Comparison of ENCODE assay signal across 7 mouse cellular contexts in genomic region chr3:94942211-94942967, GRCm38 (mm10). TPM values are rescaled to one million over a fixed set of nuclear protein-coding genes. Genes with fewer than 3 reads are reported as not detected.
DNase-seq lines count a peak whose midpoint lies in the region; ATAC-seq and TF ChIP-seq lines count a peak whose summit lies in the region.
"Not testable (repeated sequence)": the region's sequence is repeated elsewhere in the genome, so short reads cannot be mapped to it uniquely, and the experiment has no call there.

No protein-coding gene starts in this region.

- WGBS in bone marrow, adult 2 months = 47% methylated on average over 9 of the region's 9 CpGs
- WGBS in heart, embryonic 12.5 days = 70% methylated on average over 9 of the region's 9 CpGs
- WGBS in liver, embryonic 15.5 days (ENCODE audit: insufficient replicate concordance) = 19% methylated on average over 9 of the region's 9 CpGs

- H3K36me3 ChIP-seq in heart, embryonic 12.5 days; liver, embryonic 15.5 days (replicated peaks): not testable (repeated sequence)

- TF ChIP-seq CTCF in bone marrow, adult 2 months (IDR thresholded peaks at IDR 0.05; ENCODE audit: control insufficient read depth, insufficient read depth, low read length) = not testable (repeated sequence)

- H3K4me2 ChIP-seq in heart, embryonic 12.5 days = not testable (repeated sequence)
- H3K4me2 ChIP-seq in liver, embryonic 15.5 days = peak overlapping the region; percentile 47

- not testable (repeated sequence) for H3K9me3 ChIP-seq in heart, embryonic 12.5 days (replicated peaks); liver, embryonic 15.5 days (replicated peaks)

- DNase-seq in liver = peak; percentile 91
- DNase-seq in spleen, postnatal 14 days (ENCODE audit: low spot score in 2 of 2) = peak; percentile 54 to 62

- not testable (repeated sequence) for TF ChIP-seq POLR2A in bone marrow, adult 2 months (IDR thresholded peaks at IDR 0.05; ENCODE audit: borderline replicate concordance, control insufficient read depth, low read depth, low read length)

- not testable (repeated sequence) for H3K9ac ChIP-seq in heart, embryonic 12.5 days; liver, embryonic 15.5 days

- peak overlapping the region; percentile 41; the same call in 1 of the 2 replicates for H3K27ac ChIP-seq in bone marrow, adult 2 months (ENCODE audit: control insufficient read depth, insufficient read depth, low read depth, low read length, poor library complexity)
- not testable (repeated sequence) for H3K27ac ChIP-seq in heart, embryonic 12.5 days (ENCODE audit: poor library complexity, severe bottlenecking)
- peak overlapping the region; percentile 85 for H3K27ac ChIP-seq in liver, embryonic 15.5 days (replicated peaks)

- H3K27me3 ChIP-seq in heart, embryonic 12.5 days (replicated peaks); liver, embryonic 15.5 days: not testable (repeated sequence)

- not testable (repeated sequence) for H3K4me1 ChIP-seq in bone marrow, adult 2 months (ENCODE audit: control insufficient read depth, insufficient read depth, low read length); heart, embryonic 12.5 days (replicated peaks)
- H3K4me1 ChIP-seq in liver, embryonic 15.5 days (replicated peaks) = peaks cover 26% of the 10 kb centered on the region

- H3K4me3 ChIP-seq in bone marrow, adult 2 months (replicated peaks; ENCODE audit: control insufficient read depth, low read depth, low read length); heart, embryonic 12.5 days; liver, embryonic 15.5 days (replicated peaks): not testable (repeated sequence)

- ATAC-seq in erythroblast, adult 5-6 weeks (replicated peaks; ENCODE audit: low FRiP score, poor library complexity, severe bottlenecking) = peak; percentile 93
- peak; percentile 65 for ATAC-seq in heart, embryonic 12.5 days (ENCODE audit: insufficient number of reproducible peaks, low FRiP score)
- peak; percentile 93 for ATAC-seq in liver, embryonic 15.5 days (ENCODE audit: insufficient read depth)
- peak; percentile 52 for ATAC-seq in megakaryocyte, adult 5-6 weeks (ENCODE audit: poor library complexity, severe bottlenecking)

RNA-seq across cellular contexts. Expression of gene Selenbp1, which starts 9.5 kb away (rescaled TPM):
- 30.8 and 35.6 TPM in 2 replicates for polyA plus RNA-seq in bone marrow, adult 2 months (2011; ENCODE audit: insufficient read depth, insufficient read length, low replicate concordance, missing spikeins)
- total RNA-seq in erythroblast, adult 5-6 weeks (2015; ENCODE audit: low replicate concordance) = 20.3 and 45.0 TPM in 2 replicates
- total RNA-seq in erythroblast, adult 5-6 weeks (2017; ENCODE audit: low replicate concordance) = 35.3 and 41.0 TPM in 2 replicates
- polyA plus RNA-seq in heart, embryonic 12.5 days (2016; fragmentation: Nextera tagmentation; extraction: Ambion mirVana) = 42.3 and 43.9 TPM in 2 replicates
- 98.5 and 126 TPM in 2 replicates for polyA plus RNA-seq in liver, embryonic 15.5 days (2015; fragmentation: Nextera tagmentation; extraction: Ambion mirVana)
- total RNA-seq in megakaryocyte, adult 5-6 weeks (2015) = 22.8 and 26.8 TPM in 2 replicates
- 25.2 and 27.9 TPM in 2 replicates for total RNA-seq in megakaryocyte, adult 5-6 weeks (2017)

RNA-seq across cellular contexts. Expression of gene Rfx5, which starts 11.5 kb away (rescaled TPM):
- 4.5 and 22.2 TPM in 2 replicates for polyA plus RNA-seq in bone marrow, adult 2 months (2011; ENCODE audit: insufficient read depth, insufficient read length, low replicate concordance, missing spikeins)
- total RNA-seq in erythroblast, adult 5-6 weeks (2015; ENCODE audit: low replicate concordance) = 3.3 and 4.2 TPM in 2 replicates
- total RNA-seq in erythroblast, adult 5-6 weeks (2017; ENCODE audit: low replicate concordance) = 2.2 and 5.9 TPM in 2 replicates
- polyA plus RNA-seq in heart, embryonic 12.5 days (2016; fragmentation: Nextera tagmentation; extraction: Ambion mirVana) = 8.7 and 9.5 TPM in 2 replicates
- polyA plus RNA-seq in liver, embryonic 15.5 days (2015; fragmentation: Nextera tagmentation; extraction: Ambion mirVana) = 1.3 and 1.5 TPM in 2 replicates
- total RNA-seq in megakaryocyte, adult 5-6 weeks (2015) = 7.0 and 9.1 TPM in 2 replicates
- 8.7 and 10.2 TPM in 2 replicates for total RNA-seq in megakaryocyte, adult 5-6 weeks (2017)

RNA-seq across cellular contexts. Expression of gene Pi4kb, which starts 32.1 kb away (rescaled TPM):
- polyA plus RNA-seq in bone marrow, adult 2 months (2011; ENCODE audit: insufficient read depth, insufficient read length, low replicate concordance, missing spikeins) = 43.1 and 63.2 TPM in 2 replicates
- 8.6 and 14.4 TPM in 2 replicates for total RNA-seq in erythroblast, adult 5-6 weeks (2015; ENCODE audit: low replicate concordance)
- total RNA-seq in erythroblast, adult 5-6 weeks (2017; ENCODE audit: low replicate concordance) = 7.8 and 21.9 TPM in 2 replicates
- polyA plus RNA-seq in heart, embryonic 12.5 days (2016; fragmentation: Nextera tagmentation; extraction: Ambion mirVana) = 18.0 and 20.3 TPM in 2 replicates
- 8.7 and 10.3 TPM in 2 replicates for polyA plus RNA-seq in liver, embryonic 15.5 days (2015; fragmentation: Nextera tagmentation; extraction: Ambion mirVana)
- total RNA-seq in megakaryocyte, adult 5-6 weeks (2015) = 22.2 and 31.4 TPM in 2 replicates
- 17.9 and 21.4 TPM in 2 replicates for total RNA-seq in megakaryocyte, adult 5-6 weeks (2017)

RNA-seq across cellular contexts. Expression of gene Psmb4, which starts 55.6 kb away (rescaled TPM):
- polyA plus RNA-seq in bone marrow, adult 2 months (2011; ENCODE audit: insufficient read depth, insufficient read length, low replicate concordance, missing spikeins) = 291 and 443 TPM in 2 replicates
- total RNA-seq in erythroblast, adult 5-6 weeks (2015; ENCODE audit: low replicate concordance) = 108 and 126 TPM in 2 replicates
- total RNA-seq in erythroblast, adult 5-6 weeks (2017; ENCODE audit: low replicate concordance) = 40.0 and 52.2 TPM in 2 replicates
- 232 and 235 TPM in 2 replicates for polyA plus RNA-seq in heart, embryonic 12.5 days (2016; fragmentation: Nextera tagmentation; extraction: Ambion mirVana)
- polyA plus RNA-seq in liver, embryonic 15.5 days (2015; fragmentation: Nextera tagmentation; extraction: Ambion mirVana) = 166 and 172 TPM in 2 replicates
- 344 and 379 TPM in 2 replicates for total RNA-seq in megakaryocyte, adult 5-6 weeks (2015)
- 179 and 223 TPM in 2 replicates for total RNA-seq in megakaryocyte, adult 5-6 weeks (2017)
